Mouse (Mus musculus) urinary bladder, postnatal 0 days (tissue): Measurements from ENCODE around the gene P2rx3. TPM values are rescaled to one million over a fixed set of nuclear protein-coding genes. Genes with fewer than 3 reads are reported as not detected.

Experiments used
- polyA plus RNA-seq: library from polyadenylated mRNA; unstranded; fragments of >200 nt; fragmentation: Nextera tagmentation; extraction: Ambion mirVana; gene quantifications from 2 replicates; pipeline ENCODE4 v1.2.1, GENCODE M21; 2015

Gene P2rx3
- polyA plus RNA-seq = 0.10 and 0.25 TPM in 2 replicates

DNA sequence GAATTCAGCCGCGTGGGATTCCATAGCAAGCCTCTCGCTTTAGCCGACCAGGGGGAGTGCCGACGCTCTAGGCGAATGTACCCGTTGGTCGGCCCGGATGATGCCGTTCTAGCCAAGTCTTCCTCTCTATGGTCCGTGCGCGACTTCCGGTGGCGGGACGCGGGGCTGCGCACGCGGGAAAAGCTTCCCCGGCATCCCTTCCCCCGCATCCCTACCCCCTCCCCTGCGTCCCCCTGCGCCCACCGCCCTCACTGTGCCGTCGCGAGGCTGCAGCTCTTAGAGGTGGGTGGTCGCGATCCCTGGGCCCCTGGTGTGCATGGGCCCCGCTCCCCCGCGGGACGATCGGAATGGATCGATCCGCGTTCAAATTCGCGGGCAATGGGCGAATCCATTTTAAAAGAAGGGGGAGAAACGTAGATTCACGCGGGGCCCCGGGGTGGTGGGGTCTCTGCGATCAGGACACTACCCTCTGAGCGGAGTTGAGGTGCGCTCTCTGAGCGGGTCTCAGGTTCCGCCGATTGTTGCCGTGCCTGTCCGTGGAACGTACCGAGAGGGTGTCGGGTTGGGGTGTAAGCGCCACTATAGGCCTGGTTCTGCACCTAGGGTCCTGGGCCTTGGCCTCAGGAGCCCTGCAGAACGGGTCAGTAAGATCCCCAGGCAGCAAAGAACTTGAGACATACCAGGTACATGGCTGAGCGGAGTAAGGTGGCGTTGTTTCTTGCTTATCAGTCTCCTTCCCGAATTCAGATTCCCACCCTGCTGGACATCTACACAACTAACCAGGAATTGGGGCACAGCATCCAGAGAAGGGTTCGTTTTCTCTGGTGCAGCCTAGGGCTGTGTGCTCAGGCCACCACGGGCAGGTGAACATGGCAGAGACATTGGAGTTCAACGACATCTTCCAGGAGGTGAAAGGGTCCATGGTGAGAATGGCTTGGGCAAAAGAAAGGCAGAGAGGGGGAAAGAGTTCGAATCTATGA, at the start of gene P2rx3, which contains the start of gene Ssrp1:
Gene P2rx3, minus strand, starts transcription at position 416 of the 980 bp plus-strand sequence.
Gene Ssrp1, plus strand, starts transcription at position 188 of the 980 bp plus-strand sequence.

GRCm38 (mm10) chr2:85047596-85048167, 10.4 kb upstream of the P2rx3 start, which contains the start of gene Tnks1bp1:
TSS of gene Tnks1bp1 (plus strand) at chr2:85048022.

DNA sequence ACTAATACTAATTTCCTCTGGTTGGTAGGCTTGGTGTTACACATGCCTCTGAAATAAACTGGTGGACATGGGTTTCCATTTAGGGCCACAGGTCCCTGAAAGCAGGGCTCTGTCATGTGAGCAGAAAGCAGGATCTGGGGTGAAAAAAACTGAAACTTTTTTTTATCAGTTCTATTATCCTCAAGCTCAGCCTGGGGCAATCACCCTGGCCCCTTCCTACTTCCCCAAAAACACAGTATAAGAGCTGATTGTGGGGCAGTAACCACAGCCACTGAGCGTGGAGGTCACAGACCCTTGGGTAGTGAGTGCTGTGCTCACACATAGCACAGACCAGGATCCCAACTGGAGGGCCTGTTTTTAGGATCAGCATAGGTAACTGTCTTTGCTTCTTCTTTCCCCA, 49.3 kb downstream of the P2rx3 start, which contains the start of gene Prg3:
Gene Prg3, plus strand, starts transcription at position 286 of the 400 bp plus-strand sequence.

DNA sequence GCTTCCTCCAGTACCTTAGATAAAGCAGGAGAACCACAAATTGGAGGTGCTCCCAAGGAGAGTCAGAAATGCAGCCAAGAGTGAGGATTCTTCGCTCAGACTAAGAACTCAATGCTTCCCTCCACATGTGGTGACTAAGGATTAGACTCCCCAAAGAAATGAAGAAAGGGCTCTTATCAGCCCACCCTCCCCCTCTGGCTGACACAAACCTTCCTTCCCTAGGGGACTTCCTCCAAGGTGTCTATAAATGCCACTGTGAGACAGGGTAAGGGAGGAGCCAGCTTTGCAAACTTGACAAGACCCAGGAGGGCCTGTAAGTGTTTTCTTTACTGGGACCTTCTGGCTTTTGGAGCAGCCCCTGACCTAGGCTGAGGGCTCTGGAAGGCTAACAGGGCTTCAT, 57.1 kb downstream of the P2rx3 start, which contains the start of gene Prg2:
Gene Prg2, plus strand, starts transcription at position 274 of the 400 bp plus-strand sequence.

Other genes starting within 250 kb of the P2rx3 start
- gene Ube2l6, start 238.6 kb downstream of the P2rx3 start, polyA plus RNA-seq = 53.1 and 85.5 TPM in 2 replicates
- 0.07 TPM in 1 of 2 replicates, not detected in the other for gene Smtnl1, start 214.8 kb downstream of the P2rx3 start, polyA plus RNA-seq
- gene Timm10, start 210.5 kb downstream of the P2rx3 start, polyA plus RNA-seq = 29.6 and 39.4 TPM in 2 replicates
- 8.9 and 9.0 TPM in 2 replicates for gene Slc43a1, start 198.6 kb downstream of the P2rx3 start, polyA plus RNA-seq
- gene Rtn4rl2, start 150.8 kb downstream of the P2rx3 start, polyA plus RNA-seq = 0.96 and 1.2 TPM in 2 replicates
- gene Slc43a3, start 100.9 kb downstream of the P2rx3 start, polyA plus RNA-seq = 32.2 and 39.3 TPM in 2 replicates
- gene Prg2, start 57.0 kb downstream of the P2rx3 start, polyA plus RNA-seq = not detected in 2 replicates
- not detected in 2 replicates for gene Prg3, start 49.2 kb downstream of the P2rx3 start, polyA plus RNA-seq
- gene Ssrp1, start 228 bp downstream of the P2rx3 start, polyA plus RNA-seq = 87.3 and 97.7 TPM in 2 replicates
- gene Tnks1bp1, start 10.6 kb upstream of the P2rx3 start, polyA plus RNA-seq = 33.8 and 45.0 TPM in 2 replicates
- 10.4 and 12.2 TPM in 2 replicates for gene Aplnr, start 98.8 kb upstream of the P2rx3 start, polyA plus RNA-seq
- 0.92 and 1.1 TPM in 2 replicates for gene Lrrc55, start 159.7 kb upstream of the P2rx3 start, polyA plus RNA-seq